Mouse (Mus musculus): Measurements from ENCODE around the gene Slco1a6.
"Not testable (repeated sequence)": the region's sequence is repeated elsewhere in the genome, so short reads cannot be mapped to it uniquely, and the experiment has no call there.

The Slco1a6 gene

DNA sequence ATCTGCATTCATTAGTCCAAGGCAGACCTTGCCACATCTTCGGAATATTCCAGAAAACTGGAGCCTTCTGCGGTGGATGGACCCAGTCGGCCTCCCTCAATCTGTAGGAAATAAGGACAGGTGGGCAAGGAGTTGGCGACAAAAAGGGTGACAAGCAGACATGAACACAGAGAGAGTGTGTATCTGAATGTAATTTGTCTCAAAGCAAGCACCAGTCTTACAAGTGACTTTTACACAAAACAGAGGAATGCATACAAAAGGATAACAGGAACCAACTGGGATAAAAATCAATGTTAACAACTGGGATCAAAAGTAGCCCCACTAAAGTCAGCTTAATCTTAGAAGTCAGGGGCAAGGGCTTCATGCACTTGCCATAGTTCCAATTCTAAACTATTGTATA lies at the start of gene Slco1a6:
Gene Slco1a6, minus strand, starts transcription at position 101 of the 400 bp plus-strand sequence.
- in situ Hi-C loops (cut with MboI, MseI): loop anchor here in 1 of 2 experiments (10.0 kb wide), 1 partner anchor 1126 kb away; no protein-coding TSS in a partner anchor

GRCm38 (mm10) chr6:142250738-142251307 lies 42.5 kb upstream of the Slco1a6 start:
- in situ Hi-C loops (cut with MboI, MseI): loop anchor here in 1 of 2 experiments (10.0 kb wide), 1 partner anchor 1866 kb away; no protein-coding TSS in a partner anchor

GRCm38 (mm10) chr6:142245065-142245464 lies 36.7 kb upstream of the Slco1a6 start:
- in situ Hi-C loops (cut with MboI, MseI): no loop called here

GRCm38 (mm10) chr6:142239468-142239867 lies 31.1 kb upstream of the Slco1a6 start:
- in situ Hi-C loops (cut with MboI, MseI): no loop called here

GRCm38 (mm10) chr6:142220138-142220537 lies 11.8 kb upstream of the Slco1a6 start:
- in situ Hi-C loops (cut with MboI, MseI): no loop called here

- in situ Hi-C loops (cut with MboI, MseI): no loop called here
Observed at GRCm38 (mm10) chr6:142211821-142212220, 3.5 kb upstream of the Slco1a6 start.

- in situ Hi-C loops (cut with MboI, MseI): loop anchor here in 1 of 2 experiments (10.0 kb wide), 1 partner anchor 1125 kb away; no protein-coding TSS in a partner anchor
Observed at GRCm38 (mm10) chr6:142209749-142210148, 1.4 kb upstream of the Slco1a6 start.

- in situ Hi-C loops (cut with MboI, MseI): loop anchor here in 1 of 2 experiments (10.0 kb wide), 1 partner anchor 1134 kb away; no protein-coding TSS in a partner anchor
Observed at GRCm38 (mm10) chr6:142200524-142200923, 7.8 kb downstream of the Slco1a6 start.

GRCm38 (mm10) chr6:142194245-142194644 lies 14.1 kb downstream of the Slco1a6 start:
- in situ Hi-C loops (cut with MboI, MseI): loop anchor here in 1 of 2 experiments (10.0 kb wide), 1 partner anchor 241 kb away; no protein-coding TSS in a partner anchor

GRCm38 (mm10) chr6:142191962-142192361 lies 16.4 kb downstream of the Slco1a6 start:
- in situ Hi-C loops (cut with MboI, MseI): loop anchor here in 1 of 2 experiments (10.0 kb wide), 1 partner anchor 243 kb away; no protein-coding TSS in a partner anchor

DNA sequence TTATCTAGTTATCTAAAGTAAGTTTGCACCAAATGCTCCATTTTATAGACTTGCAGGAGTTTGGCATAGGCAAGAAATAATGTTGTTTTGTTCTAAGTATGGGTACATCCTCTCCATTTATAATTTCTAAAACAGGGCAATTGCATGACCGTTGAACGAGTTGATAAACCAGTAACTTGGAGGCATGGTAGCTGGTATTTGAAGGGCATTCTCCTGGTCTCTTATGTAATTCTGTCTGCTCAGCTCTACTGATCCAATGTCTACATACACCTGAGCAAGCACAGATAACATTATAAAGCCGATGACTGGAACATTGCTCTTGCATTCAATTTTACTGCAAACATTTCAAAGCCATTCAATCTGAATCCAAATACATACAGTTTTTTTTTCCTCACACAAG lies 20.9 kb downstream of the Slco1a6 start:
- in situ Hi-C loops (cut with MboI, MseI): no loop called here

- in situ Hi-C loops (cut with MboI, MseI): no loop called here
Observed at GRCm38 (mm10) chr6:142185868-142186415, 22.4 kb downstream of the Slco1a6 start.

GRCm38 (mm10) chr6:142163406-142163805 lies 44.9 kb downstream of the Slco1a6 start:
- in situ Hi-C loops (cut with MboI, MseI): no loop called here

- in situ Hi-C loops (cut with MboI, MseI): no loop called here
Observed at GRCm38 (mm10) chr6:142161171-142161570, 47.1 kb downstream of the Slco1a6 start.

DNA sequence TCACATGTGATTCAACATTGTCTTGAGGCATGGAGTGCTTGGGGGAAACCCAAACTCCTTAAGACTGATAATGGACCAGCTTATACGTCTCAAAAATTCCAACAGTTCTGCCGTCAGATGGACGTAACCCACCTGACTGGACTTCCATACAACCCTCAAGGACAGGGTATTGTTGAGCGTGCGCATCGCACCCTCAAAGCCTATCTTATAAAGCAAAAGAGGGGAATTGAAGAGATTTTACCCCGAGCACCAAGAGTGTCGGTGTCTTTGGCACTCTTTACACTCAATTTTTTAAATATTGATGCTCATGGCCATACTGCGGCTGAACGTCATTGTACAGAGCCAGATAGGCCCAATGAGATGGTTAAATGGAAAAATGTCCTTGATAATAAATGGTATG lies 54.2 kb downstream of the Slco1a6 start:
- in situ Hi-C loops (cut with MboI, MseI): not testable (repeated sequence)

DNA sequence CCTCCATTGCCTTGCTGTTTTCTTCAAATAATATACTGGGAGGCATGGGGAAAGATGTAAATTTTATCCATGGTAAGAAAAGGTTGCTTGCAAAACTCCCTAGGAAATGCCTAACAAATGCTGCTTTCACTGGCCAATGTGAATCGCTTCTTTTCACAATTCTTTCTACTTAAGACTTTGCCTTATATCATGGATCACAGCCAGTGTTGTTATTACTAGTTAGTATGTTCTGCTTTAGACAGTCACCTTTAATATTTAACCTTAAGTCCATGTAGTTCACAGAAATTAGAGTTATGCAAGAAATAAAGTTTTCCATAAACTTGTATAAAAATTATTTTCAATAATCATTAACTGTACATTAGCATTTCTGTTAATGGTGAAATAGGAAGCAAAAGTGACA lies 60.0 kb downstream of the Slco1a6 start:
- in situ Hi-C loops (cut with MboI, MseI): no loop called here

GRCm38 (mm10) chr6:142111667-142112305 lies 96.5 kb downstream of the Slco1a6 start:
- in situ Hi-C loops (cut with MboI, MseI): no loop called here

DNA sequence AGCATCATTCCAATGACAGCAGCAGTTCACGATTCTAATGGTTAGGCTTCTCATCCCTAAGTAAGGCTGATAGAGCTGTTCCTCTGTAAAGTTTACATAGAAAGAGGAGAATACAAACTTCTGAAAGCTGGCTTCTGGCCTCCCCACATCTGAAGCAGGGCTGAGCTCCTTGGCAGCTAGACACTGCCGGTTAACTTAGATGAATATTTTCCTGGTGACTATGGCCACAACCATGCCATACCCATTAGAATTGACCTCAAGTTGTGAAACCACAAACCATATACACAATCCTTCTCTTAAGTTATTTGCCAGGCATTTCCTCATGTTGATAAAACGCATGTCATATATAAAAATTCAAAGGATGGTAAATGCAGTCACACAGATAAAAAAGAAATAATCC lies 117.2 kb downstream of the Slco1a6 start:
- in situ Hi-C loops (cut with MboI, MseI): no loop called here

DNA sequence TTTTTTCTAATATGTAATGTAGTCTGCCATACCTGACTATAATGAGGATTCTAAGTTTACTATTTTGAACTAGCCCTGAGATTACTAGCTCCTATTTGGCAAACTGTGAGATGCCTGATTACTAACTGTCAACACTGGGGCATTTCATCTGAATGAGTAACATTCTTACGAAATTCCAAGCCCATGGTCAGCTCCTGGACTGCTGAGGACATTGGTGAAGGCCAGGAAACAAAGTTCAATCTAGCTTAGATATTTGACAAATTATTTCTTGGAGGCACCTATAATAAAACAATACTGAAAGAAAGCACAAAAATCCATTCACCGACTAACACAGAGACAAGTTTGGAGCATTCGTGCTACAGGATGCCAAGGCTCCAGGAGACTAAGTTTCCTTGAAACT lies 150.0 kb downstream of the Slco1a6 start:
- in situ Hi-C loops (cut with MboI, MseI): not testable (repeated sequence)

- in situ Hi-C loops (cut with MboI, MseI): loop anchor here in 1 of 2 experiments (10.0 kb wide), 1 partner anchor 1143 kb away; no protein-coding TSS in a partner anchor
Observed at GRCm38 (mm10) chr6:142047689-142048088, 160.6 kb downstream of the Slco1a6 start.

GRCm38 (mm10) chr6:142045746-142046145 lies 162.6 kb downstream of the Slco1a6 start:
- in situ Hi-C loops (cut with MboI, MseI): loop anchor here in 1 of 2 experiments (10.0 kb wide), 1 partner anchor 1141 kb away; no protein-coding TSS in a partner anchor

DNA sequence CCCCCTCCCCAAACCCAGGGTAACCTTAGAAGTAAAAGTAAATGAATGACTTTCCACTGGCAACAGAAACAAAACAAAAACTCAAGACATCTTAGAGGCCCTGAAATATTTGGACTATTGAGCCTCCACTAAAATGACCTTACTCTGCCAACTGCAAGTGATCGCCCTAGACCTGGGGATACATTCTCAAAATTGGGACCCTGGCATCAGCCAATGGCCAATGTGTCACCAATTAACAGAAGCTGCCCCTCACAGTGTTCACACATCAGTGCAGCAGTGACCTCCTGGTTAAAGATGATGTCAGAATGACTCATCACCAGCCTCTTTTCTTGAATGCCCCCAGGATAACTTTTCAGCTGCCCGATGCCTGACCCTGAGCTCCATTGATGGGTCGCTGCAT lies 166.4 kb downstream of the Slco1a6 start:
- in situ Hi-C loops (cut with MboI, MseI): loop anchor here in 1 of 2 experiments (10.0 kb wide), 1 partner anchor 1137 kb away; no protein-coding TSS in a partner anchor
